Mouse (Mus musculus): ENCODE data around the gene Baiap2l1.

The Baiap2l1 gene

DNA sequence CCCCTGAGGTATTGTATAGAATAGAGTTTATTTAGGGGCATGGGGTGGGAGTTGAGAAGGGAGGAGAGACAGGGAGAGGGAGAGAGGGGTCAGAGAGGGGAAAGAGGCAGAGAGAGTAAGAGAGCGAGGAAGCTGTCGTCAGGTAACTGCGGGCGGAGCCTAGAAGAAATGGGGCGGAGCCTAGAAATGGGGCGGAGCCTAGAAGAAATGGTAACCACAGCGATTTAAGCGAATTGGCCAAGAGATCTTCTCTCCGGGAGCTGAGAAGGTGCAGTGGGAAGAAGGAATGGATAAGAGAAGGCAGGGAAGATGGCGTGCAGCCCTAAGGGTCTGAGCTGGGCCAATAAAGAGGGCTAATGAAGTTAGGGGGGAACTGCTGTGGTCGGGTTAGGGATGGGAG, 131.7 kb downstream of the Baiap2l1 start:
- no peak for DNase-seq (ENCODE audit: low spot score in 2 of 2)

GRCm38 (mm10) chr5:144223899-144224816, 133.8 kb downstream of the Baiap2l1 start:
- no peak for DNase-seq (ENCODE audit: low spot score in 2 of 2)

DNA sequence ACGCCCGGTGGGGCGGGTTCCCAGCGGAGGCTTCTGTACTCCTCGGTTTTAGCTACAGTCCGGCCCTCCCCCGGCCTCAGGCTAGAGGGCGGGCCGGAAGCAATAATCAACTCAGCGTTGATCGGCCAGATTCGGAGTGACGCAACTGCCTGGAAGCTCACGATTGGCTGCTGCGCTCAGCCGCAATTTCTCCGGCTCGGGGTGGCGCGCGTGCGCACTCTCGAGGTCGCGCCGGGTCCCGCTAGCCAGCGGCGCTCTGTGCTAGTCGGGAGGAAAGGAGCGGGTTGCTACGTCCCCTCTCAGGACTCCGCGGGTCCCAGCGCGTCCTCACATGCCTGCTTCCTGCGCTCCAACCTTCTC, 134.4 kb downstream of the Baiap2l1 start, which contains the start of gene Tecpr1:
Tecpr1 (minus strand) TSS at position 113 of the 360 bp plus-strand sequence.
- DNase-seq (ENCODE audit: low spot score in 2 of 2): peak; percentile 88 to 94

GRCm38 (mm10) chr5:144222811-144223502, 135.0 kb downstream of the Baiap2l1 start:
- peak in 1 of 2 experiments; percentile 27 for DNase-seq (ENCODE audit: low spot score in 2 of 2)

DNA sequence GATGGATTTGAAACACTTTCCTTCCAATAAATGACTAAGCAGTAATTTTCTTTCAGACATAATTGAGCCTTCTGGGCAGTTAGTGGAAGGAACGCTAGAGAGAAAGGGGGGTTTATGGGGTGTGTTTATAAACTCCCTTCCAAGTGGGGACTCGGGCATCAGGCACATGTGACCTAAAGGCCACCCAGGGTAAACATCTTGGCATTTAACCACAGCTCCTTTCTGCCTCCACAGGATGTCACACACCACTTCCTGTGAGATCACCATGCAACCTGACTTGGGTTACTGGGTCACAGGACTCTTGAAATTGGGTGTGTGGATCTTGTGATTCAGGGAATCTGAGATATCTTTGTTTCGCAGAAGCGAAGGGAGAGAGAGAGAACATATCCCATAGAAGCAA, 136.6 kb downstream of the Baiap2l1 start:
- DNase-seq (ENCODE audit: low spot score in 2 of 2): no peak

DNA sequence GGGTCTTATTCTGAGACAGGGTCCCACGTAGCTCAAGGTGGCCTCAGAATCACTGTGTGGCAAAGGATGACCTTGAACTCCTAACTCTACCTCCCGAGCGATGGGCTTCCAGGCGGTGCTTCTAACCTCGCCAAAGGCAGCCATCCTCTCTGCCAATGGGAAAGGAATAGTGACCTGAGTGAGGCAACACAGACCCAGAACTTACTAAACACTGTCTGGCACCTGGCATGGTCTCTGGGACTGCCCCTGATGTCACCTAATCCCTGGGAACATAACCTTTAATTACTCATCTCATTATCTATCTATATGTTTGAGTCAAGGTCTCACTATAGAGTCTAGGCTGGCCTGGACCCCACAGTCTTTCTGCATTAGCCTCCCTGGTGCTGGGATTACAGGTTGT, 138.0 kb downstream of the Baiap2l1 start:
- DNase-seq (ENCODE audit: low spot score in 2 of 2): no peak

GRCm38 (mm10) chr5:144219306-144219705, 138.6 kb downstream of the Baiap2l1 start:
- DNase-seq (ENCODE audit: low spot score in 2 of 2): no peak

- DNase-seq (ENCODE audit: low spot score in 2 of 2): no peak
Observed at GRCm38 (mm10) chr5:144218061-144218460, 139.9 kb downstream of the Baiap2l1 start.

GRCm38 (mm10) chr5:144215992-144216391, 141.9 kb downstream of the Baiap2l1 start:
- no peak for DNase-seq (ENCODE audit: low spot score in 2 of 2)
